Mouse (Mus musculus) gastrocnemius, postnatal 4 days (tissue): ENCODE measurements around the gene Gm20388. TPM values are rescaled to one million over a fixed set of nuclear protein-coding genes. Genes with fewer than 3 reads are reported as not detected.

Experiments
- DNase-seq, 2 experiments: peaks; one replicate each; pipeline ENCODE4 v3.0.0; 2021 to 2022; ENCODE audit warnings: low spot score in 2 of 2, mixed read lengths in 2 of 2
- total RNA-seq, 2 experiments: library from RNA; stranded (reverse); gene quantifications; 2 replicates each; pipeline ENCODE4 v1.2.3; 2021

Gene Gm20388
- total RNA-seq, 2 experiments from 2014 or later: 12.8 to 22.8 TPM

- no peak for DNase-seq
Measured at GRCm38 (mm10) chr8:120423576-120423975, 512.9 kb downstream of the Gm20388 start.

DNA sequence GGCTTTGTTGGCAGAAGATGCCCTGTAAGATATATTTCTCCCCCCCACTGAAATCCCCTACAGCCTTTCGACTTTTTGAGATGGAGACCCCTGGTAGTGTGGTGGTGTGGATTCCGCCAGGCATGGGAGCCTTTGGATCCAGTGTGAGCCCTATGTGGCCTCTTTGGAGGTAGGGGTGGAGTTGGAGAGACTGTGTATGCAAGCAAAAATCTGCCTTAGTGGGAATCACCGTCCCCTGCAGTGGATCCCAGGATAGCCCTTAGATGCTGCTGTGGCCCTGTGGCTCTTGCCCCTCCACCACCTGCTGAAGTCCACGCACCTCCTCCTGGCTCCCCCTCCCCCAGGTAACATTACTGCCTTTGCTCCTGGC lies 514.2 kb downstream of the Gm20388 start:
- no peak for DNase-seq

DNA sequence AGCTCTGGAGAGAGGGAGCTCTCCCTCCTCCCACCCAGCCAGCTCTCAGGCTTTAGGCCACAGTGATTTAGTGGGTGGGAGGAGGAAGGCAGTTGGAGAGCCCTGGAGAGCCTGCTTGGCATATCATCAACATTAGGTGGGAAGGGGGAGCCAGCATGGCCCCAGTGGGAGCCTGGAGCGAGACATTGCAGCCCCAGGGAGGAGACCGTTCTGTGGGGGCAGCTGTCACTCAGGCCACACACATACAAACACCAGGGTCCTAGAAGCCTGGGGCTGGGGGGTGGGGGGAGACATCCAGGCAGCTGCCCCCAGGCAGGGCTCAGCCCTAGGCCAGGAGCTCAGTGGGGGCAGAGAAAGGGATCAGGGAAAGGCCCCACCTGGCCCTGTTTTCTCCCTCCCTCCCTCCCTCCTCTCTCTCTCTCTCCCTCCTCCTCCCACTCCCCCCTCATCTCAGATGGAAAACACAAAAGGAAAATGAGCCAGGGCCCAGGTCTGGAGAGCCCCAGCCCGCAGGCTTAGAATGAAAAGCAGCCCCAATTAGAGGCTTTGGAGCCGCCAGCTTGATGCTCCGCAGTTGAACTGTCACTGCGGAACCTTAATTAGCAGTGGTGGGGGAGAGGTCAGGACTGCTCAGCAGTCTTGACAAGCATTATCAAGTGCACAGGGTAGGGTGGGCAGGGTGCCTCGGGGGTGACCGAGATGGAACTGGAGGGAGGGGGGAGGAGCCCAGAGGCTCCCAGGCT lies 514.7 kb downstream of the Gm20388 start:
- DNase-seq: no peak

GRCm38 (mm10) chr8:120426105-120426504 lies 515.5 kb downstream of the Gm20388 start:
- DNase-seq: no peak

DNA sequence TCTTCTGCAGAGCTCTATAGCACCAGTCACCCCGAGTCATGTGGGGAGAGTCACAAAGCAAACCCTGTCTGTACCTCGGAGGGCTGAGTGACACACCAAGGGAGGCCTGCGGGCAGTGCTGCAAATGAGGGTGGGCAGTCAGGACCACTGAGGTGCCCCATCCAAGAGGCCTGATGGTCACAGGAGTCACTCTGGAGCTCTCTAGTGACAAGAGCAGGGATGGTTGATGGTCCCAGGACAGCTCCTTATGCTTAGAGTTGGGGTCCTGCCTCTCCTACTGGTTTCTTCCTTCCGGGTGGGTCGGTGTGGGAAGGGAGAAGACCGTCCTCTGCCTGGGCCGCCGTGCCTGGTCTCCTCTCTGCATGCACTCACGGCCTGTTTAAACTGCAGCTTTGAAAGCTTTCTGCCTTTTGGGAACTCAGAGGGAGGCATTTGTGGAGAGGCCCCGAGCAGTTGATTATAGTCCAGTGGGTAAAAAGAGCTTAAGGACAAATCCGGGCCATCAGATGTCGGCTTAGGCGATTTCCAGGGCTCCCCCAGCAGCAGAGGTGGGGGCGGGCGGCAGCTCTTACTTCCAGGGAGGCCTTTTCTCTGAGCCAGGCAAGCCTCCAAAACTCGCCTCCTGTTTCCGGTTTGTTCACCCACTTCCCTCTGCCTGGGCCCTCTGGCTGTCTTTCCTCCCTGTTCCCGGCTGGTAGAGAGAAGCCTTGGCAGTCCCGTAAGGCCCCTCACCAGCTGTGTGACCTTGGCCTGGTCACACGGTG lies 516.2 kb downstream of the Gm20388 start:
- DNase-seq: peak in 1 of 2 experiments; percentile 69

DNA sequence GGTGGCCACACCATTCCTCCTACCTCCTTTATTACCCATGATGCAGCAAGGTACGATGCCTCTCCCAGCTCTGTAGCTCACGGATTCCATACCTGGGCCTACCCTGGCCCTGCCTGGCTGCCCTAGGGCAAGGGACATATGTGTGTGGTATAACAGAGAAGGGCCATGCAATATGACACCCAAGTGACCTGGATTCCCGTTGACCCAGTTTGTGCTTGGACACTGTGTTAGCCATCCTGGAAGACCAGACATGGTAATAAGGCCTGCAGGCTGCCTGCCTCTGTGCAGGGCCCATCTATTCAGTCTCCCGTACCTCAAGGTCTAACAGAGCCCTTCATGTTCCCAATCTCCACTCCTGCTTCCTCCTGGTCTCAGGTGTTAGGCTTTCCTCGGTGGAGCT lies 517.9 kb downstream of the Gm20388 start:
- DNase-seq: no peak

DNA sequence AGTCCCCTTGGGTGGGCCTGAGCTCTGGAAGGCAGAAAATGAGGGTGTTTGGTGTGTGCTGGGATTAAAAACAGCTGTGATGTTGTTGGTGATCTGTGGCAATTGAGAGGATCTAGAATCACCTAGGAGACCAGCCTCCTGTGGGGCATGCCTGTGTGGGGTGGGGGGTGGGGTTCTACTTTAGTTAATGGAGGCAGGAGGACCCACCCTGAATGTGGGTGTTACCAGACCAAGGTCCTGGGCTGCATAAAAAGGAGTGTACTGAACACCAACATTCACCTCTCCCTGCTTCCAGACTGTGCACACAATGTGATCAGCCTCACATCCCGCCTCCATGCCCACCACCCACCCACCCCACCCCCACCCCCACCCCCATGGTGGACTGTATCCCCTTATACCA lies 518.5 kb downstream of the Gm20388 start:
- no peak for DNase-seq

DNA sequence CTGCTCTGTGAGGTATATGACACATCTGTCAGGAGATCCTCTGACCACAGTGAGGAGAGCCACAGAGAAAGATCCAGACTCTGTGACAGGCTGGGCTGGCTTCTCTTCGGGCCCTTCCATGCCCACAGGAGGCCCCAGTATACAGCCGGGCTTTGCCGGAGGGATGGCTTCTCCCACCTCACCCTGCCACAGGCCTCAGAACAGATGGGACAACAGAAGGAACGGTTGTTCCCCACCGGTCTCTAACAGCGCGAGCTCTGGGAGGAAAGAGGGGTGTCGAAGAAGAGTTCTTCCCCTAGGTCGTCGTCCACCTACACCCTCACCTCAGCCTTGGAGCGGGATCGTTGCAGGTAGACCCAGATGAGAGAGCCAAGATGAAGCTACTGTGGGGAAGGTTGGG lies 520.4 kb downstream of the Gm20388 start:
- no peak for DNase-seq

GRCm38 (mm10) chr8:120432438-120432837 lies 521.8 kb downstream of the Gm20388 start:
- DNase-seq: no peak

DNA sequence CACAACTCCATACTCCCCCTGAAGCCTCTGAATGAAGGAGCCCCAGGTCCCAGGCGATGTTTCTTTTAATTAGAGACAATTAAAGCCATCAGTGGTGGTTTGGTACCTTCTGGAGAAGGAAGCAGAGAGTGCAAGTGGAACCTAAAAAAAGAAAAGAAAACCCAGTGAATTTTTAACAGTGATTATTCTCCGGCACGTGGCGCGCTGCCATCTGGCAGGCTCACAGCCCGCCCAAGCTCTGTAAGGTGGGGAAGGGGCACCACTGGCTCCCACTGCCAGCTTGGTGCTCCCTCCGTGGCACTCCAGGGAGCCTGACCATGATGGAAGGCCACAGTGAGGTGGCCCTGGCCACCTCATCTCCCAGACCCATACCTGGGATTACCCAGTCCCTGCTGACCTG lies 522.5 kb downstream of the Gm20388 start:
- no peak for DNase-seq

GRCm38 (mm10) chr8:120433734-120434133 lies 523.1 kb downstream of the Gm20388 start:
- no peak for DNase-seq

DNA sequence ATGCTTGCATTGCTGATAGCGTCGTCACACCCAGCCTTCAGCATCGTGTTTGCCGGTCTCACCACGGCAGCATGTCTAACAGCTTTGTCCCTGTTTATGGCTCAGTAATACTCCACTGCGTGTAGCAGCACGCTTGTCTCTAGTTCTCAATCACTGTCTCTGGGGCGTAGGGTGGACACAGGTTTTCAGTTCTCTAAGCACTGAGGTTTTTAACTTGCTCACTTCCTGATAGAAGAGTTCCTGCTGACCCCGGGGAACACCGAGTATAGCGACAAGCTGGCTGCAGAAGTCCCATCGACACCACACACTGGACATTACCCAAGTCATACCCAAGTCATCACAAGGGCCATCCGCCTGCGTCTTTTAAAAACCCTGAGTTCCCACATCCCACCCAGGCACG lies 525.1 kb downstream of the Gm20388 start:
- no peak for DNase-seq

- DNase-seq: no peak
Measured at GRCm38 (mm10) chr8:120436491-120437030, 525.9 kb downstream of the Gm20388 start.

GRCm38 (mm10) chr8:120437207-120437606 lies 526.6 kb downstream of the Gm20388 start:
- DNase-seq: no peak

DNA sequence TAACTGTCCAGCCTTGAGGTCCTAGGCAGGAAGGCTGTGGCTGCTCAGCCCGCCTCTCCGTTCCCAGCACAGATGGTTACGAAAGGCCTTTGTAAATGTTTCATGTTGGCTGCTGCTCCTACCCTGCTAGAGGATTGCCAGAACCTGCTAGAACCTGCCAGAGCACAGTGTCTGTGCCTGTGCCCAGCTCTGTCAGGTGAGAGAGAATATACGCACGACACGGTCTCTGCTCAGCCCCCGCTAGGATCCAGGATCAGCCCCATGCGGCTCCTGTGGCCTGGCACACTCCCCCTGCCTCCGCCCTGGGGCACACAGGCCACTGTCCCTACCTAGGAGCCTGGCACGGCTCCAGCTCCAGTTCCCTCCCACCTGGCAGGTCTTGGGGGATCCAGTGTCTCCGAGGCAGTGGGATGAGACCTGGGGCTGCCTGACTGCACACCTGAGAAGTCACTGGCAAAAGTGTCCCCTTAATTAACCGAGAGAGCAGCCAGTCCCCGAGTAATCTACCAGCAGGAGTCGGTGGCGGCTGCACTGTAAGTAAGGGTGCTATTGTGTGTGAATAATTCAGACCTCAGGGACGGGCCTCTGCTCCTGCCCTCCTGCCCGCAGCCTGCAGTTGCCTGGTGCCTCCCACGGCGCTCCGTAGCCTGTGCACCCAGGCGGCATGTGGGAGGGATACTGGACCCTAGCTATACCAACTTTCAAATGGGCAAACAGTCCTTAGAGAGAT lies 527.2 kb downstream of the Gm20388 start:
- DNase-seq: no peak

GRCm38 (mm10) chr8:120439309-120439708 lies 528.7 kb downstream of the Gm20388 start:
- no peak for DNase-seq

DNA sequence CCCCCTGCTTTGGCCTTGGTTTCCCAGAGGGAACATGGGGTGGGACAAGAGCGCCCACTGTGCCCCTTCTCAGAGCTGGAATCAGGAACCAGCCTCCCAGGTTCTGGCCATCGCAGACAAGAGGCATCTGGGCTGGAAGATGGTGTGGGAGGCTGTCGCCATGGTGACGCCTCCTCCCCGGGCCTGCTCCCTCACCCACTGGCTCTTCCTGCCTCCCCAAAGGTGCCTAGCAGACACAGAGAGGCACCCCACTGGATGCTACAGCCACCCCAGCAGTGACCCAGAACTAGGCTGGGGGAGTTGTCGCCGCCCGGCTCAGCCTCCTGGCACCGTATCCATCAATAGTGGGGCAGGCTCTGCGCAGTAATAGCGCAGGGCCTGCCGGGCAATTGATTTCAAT lies 530.1 kb downstream of the Gm20388 start:
- DNase-seq: no peak

GRCm38 (mm10) chr8:120441637-120442036 lies 531.0 kb downstream of the Gm20388 start:
- no peak for DNase-seq

DNA sequence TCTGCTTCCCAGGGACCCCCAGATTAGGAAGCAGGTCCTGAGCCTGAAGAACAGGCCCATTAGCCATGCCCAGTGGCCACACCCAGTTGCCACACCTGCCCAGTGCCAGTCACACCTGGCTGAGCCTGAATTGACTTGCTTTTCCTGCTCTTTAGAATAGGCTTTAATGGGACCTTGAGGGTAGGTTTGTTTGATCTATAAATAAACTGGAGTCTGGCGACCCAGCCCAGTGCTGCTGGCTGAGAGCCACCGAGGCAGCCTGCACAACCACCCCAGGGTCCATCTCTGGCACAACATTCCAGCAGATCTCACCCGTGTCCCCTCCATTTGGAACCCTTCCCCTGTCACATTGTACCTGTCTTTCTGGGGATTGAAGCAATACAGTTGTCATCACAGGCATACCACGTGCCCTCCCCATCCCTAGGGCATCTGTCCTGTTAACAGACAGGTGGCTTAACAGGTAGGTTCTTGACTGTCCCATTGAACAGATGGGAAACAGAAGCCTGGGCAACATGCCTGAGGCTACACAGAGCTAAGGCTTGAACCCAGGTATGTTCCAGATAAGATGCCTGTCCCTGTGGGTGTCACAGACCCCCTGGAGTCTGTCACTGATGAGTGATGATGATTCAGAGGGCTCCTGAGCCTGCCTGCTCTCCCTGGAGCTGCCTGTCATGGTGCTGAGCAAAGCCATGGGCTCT lies 531.8 kb downstream of the Gm20388 start:
- DNase-seq: no peak

DNA sequence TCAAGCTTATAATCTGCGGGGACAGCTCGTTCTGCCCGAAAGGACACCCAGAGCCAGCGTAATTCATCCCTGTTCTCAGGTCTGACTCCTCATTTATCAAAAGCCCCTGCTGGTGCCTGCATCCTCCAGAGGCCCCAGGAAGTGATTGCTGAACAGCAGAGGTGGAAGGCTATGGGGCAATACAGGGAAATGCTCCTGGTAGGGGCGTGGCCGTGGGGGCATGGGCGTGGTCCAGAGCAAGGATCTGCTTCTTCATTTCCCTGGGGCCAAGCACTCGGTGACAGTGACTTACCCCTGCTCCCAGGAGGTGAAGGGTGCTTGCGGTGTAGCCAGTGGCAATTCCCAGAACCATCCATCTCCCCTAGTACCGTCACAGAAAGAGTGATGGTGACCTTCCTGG lies 534.6 kb downstream of the Gm20388 start:
- DNase-seq: no peak

DNA sequence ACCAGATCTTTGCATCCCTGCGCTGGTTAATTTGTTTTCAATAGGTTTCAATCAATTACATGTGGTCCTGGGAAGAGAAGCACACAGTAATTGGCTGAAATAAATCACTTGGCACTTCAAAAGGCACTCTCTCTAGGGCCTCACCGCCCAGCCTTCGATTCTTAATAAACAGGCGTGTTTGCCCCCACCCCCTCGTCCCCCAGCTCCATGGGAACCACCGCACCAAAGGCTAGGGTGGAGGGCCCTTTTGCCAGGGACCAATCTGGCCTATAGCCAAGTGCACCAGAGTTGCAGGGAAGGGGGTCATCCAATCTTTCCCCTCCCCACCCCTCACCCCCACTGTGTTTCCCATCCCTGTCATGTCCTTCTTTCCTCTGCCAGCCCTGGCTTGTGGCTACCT lies 537.5 kb downstream of the Gm20388 start:
- no peak for DNase-seq
